Mouse (Mus musculus) intestine, embryonic 16.5 days (tissue): Measurements from ENCODE around the gene Trim7. TPM values are rescaled to one million over a fixed set of nuclear protein-coding genes. Genes with fewer than 3 reads are reported as not detected.

Experiments used
- ATAC-seq: fragments of 200-750 bp; cut with Nextera tagmentation; 2 replicates; pipeline ENCODE4 v1.8.0; 2017; ENCODE audit warnings: moderate TSS enrichment, moderate library complexity
- H3K27ac ChIP-seq: fragments of 300-500 bp; sonication (generic); 2 replicates; pipeline ENCODE4 v1.5.1; 2014; ENCODE audit warnings: mild to moderate bottlenecking, low read length
- H3K27me3 ChIP-seq: fragments of 300-500 bp; sonication (generic); replicated peaks from 2 replicates; pipeline ENCODE4 v1.6.1; 2014; ENCODE audit warnings: low read length, control low read depth, mixed read lengths; ENCODE audit not compliant: control insufficient read depth, insufficient read depth
- H3K36me3 ChIP-seq: fragments of 300-500 bp; sonication (generic); 2 replicates; pipeline ENCODE4 v1.6.1; 2014; ENCODE audit warnings: low read length, control low read depth; ENCODE audit not compliant: control insufficient read depth, insufficient read depth
- H3K4me1 ChIP-seq: fragments of 300-500 bp; sonication (generic); 2 replicates; pipeline ENCODE4 v1.6.1; 2014; ENCODE audit warnings: low read length, control low read depth, mixed read lengths; ENCODE audit not compliant: control insufficient read depth, insufficient read depth
- H3K4me2 ChIP-seq: fragments of 300-500 bp; sonication (generic); 2 replicates; pipeline ENCODE4 v1.6.1; 2014; ENCODE audit warnings: low read depth, low read length, control low read depth
- H3K4me3 ChIP-seq: fragments of 300-500 bp; sonication (generic); 2 replicates; pipeline ENCODE4 v1.5.1; 2014; ENCODE audit warnings: mild to moderate bottlenecking, low read length
- H3K9ac ChIP-seq: fragments of 300-500 bp; sonication (generic); 2 replicates; pipeline ENCODE4 v1.6.1; 2014; ENCODE audit warnings: low read depth, low read length
- H3K9me3 ChIP-seq: fragments of 300-500 bp; sonication (generic); 2 replicates; pipeline ENCODE4 v1.6.1; 2016; ENCODE audit warnings: low read length, control low read depth; ENCODE audit not compliant: control insufficient read depth
- WGBS: fragments of 180-500 bp; shearing (Covaris S2); extraction: QIAGEN DNeasy Blood & Tissue Kit; methylation state at CpG from one replicate; pipeline ENCODE4 v1.1.7; 2014; 5-methylcytosine and 5-hydroxymethylcytosine counted together
- polyA plus RNA-seq: library from polyadenylated mRNA; unstranded; fragments of >200 nt; fragmentation: Nextera tagmentation; extraction: Ambion mirVana; gene quantifications from 2 replicates; pipeline ENCODE4 v1.2.1, GENCODE M21; 2015

The Trim7 gene
- polyA plus RNA-seq, 1 experiment from 2014 or later: 1.2 TPM

DNA sequence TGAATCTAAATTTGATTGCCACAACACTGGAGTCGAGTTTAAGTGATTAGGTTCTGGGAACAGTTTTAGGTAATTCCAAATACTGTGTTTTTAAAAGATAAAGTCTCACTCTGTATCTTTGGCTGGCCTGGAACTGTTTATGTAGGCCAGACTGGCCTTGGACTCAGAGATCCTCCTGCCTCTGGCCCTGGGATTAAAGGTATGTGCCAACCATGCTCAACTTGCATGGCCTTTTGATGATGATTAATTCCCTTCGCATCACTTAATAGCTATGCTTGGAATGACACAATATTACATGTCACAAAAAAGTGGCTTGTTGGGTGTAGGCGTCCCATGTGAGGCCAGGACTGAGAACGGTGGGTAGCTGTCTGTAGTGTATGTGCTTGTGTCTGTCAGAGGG is 26.2 kb downstream of the Trim7 start:
- Histone ChIP-seq H3K4me3 (no peak overlapping the region), H3K36me3 (no peaks in the 10 kb centered on the region), H3K9me3 (no peaks in the 10 kb centered on the region), H3K27ac (no peak overlapping the region), H3K9ac (no peak overlapping the region), H3K4me2 (no peak overlapping the region), H3K27me3 (no peaks in the 10 kb centered on the region; the same call in 1 of the 2 replicates), H3K4me1 (peaks cover 15% of the 10 kb centered on the region)
- no peak for ATAC-seq
- WGBS: 71% methylated on average over 4 of the region's 4 CpGs

DNA sequence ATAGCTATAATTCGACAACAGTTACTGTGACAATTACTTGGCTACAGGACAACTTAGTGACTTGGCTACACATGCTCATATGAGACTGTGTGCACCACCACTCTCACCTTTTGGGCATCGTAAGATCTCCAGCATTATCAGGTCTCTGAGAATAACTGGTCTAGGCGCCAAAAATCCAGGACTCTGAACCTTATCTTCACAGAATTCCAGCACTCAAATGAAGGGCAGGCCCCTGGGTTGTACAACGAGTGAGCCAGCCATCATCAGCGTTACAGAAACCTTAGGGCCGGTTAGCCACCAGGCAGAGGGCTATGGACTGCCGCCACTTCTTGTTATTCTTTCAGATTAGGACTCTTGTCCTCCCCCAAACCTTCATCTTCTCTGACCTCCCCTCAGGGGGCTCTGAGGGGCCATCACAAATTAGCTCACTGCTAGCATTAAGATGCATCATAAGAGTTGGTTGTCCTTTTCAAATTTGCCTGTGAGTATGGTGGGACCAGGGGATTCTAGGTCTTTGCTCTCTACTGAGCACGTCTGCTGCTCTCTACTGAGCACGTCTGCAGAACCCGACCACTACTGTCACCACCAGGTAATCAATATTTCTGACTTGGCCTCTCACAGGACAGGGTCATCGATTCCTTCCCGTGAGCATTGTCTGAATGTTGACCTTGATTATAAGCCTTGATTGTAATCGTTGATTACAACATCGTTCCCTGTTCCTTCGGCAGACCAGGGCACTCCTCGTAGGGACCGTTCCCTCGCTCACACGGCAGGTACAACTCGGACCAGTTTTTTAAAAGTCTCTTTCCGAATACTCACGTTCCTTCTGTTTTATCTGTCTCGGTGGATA is 26.9 kb downstream of the Trim7 start:
- no peaks in the 10 kb centered on the region for H3K9me3 ChIP-seq
- H3K4me2 ChIP-seq: peak overlapping the region; percentile 83
- peak overlapping the region; percentile 72 for H3K4me3 ChIP-seq
- WGBS: 9% methylated on average over 23 of the region's 23 CpGs
- peak overlapping the region; percentile 43; the same call in 1 of the 2 replicates for H3K27ac ChIP-seq
- H3K36me3 ChIP-seq: no peaks in the 10 kb centered on the region
- ATAC-seq: peak; percentile 27
- peaks cover 15% of the 10 kb centered on the region for H3K4me1 ChIP-seq
- no peaks in the 10 kb centered on the region; the same call in 1 of the 2 replicates for H3K27me3 ChIP-seq
- peak overlapping the region; percentile 61 for H3K9ac ChIP-seq

DNA sequence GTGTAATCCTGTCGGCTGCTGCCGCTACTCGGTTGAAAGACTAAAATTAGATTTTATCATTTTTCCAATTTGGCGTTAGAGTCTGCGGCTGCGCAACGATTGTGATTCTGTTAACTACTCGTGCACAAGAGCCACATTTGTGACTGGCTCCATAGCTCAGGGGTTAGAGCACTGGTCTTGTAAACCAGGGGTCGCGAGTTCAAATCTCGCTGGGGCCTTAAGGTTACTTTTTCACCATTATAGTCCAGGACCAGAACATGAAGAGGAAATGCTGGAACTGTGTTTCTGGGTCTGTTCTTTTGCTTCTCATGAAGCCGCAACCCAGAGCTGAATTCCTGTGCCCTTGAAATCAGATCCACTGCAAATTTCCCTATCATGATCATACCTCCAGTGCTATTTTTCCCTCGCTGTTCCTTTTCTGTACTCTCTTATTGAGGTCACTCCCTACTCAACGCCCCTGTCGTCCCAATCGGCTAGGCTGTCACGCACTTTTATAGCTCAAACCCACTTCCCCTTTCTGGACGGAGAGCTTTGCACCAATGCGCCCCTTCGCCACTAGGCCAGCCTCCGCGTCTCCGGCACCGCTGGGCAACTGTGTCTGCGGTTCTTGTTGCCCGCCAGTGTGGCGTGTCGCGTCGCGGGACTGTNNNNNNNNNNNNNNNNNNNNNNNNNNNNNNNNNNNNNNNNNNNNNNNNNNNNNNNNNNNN is 27.7 kb downstream of the Trim7 start:
- Histone ChIP-seq H3K9ac (peak overlapping the region; percentile 67), H3K4me3 (peak overlapping the region; percentile 72), H3K36me3 (no peaks in the 10 kb centered on the region), H3K4me1 (peaks cover 15% of the 10 kb centered on the region), H3K27ac (peak overlapping the region; percentile 60; the same call in 1 of the 2 replicates), H3K9me3 (no peaks in the 10 kb centered on the region), H3K4me2 (peak overlapping the region; percentile 83), H3K27me3 (no peaks in the 10 kb centered on the region; the same call in 1 of the 2 replicates)
- WGBS: under 1% methylated on average over 31 of the region's 31 CpGs
- ATAC-seq: peak; percentile 65

DNA sequence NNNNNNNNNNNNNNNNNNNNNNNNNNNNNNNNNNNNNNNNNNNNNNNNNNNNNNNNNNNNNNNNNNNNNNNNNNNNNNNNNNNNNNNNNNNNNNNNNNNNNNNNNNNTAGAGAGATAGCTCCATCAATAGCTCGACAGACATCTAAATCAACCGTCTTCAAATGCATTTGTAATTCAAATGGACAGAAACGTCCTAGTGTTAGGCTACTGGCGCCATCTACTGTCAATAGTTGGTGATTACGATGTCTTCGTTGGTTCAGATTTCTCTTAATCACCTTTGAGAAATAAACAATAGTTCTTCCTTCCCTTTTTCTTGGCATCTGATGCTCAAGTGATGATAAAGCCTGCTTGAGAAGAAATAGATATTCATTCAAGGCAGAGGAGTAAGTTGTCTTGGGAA is 33.1 kb downstream of the Trim7 start:
- H3K27ac ChIP-seq: no peak overlapping the region
- H3K27me3 ChIP-seq: no peaks in the 10 kb centered on the region
- no peaks in the 10 kb centered on the region for H3K9me3 ChIP-seq
- peaks cover 9% of the 10 kb centered on the region for H3K4me1 ChIP-seq
- no peak overlapping the region for H3K9ac ChIP-seq
- H3K4me3 ChIP-seq: no peak overlapping the region
- 2% methylated on average over 6 of the region's 6 CpGs for WGBS
- H3K4me2 ChIP-seq: peak overlapping the region; percentile 53
- H3K36me3 ChIP-seq: no peaks in the 10 kb centered on the region
- no peak for ATAC-seq

DNA sequence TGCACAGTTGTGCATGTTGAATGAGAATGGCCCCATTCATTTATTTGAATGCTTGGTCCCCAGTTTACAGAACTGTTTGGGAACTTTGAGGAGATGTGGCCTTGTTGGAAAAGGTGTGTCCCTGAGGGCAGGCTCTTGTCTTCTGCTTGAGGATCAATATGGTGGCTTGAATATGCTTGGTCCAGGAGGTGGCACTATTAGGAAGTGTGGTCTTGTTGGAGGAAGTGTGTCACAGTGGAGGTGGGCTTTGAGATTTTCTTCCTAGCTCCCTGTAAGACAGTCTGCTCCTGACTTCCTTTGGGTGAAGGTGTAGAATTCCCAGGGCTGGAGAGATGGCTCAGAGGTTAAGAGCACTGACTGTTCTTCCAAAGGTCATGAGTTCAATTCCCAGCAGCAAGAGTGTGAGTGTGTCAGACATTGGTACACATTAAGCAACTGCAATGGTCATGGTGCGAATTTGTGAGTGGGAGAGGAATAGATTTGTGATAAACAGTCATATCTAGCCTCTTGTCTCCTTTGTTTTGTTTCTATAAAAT is 36.9 kb downstream of the Trim7 start:
- Histone ChIP-seq H3K9me3 (no peaks in the 10 kb centered on the region), H3K27me3 (no peaks in the 10 kb centered on the region), H3K4me3 (no peak overlapping the region), H3K36me3 (peaks cover 8% of the 10 kb centered on the region), H3K9ac (no peak overlapping the region), H3K4me1 (no peaks in the 10 kb centered on the region), H3K4me2 (no peak overlapping the region), H3K27ac (no peak overlapping the region)
- ATAC-seq: no peak
- 70% methylated on average over 1 of the region's 1 CpGs for WGBS

DNA sequence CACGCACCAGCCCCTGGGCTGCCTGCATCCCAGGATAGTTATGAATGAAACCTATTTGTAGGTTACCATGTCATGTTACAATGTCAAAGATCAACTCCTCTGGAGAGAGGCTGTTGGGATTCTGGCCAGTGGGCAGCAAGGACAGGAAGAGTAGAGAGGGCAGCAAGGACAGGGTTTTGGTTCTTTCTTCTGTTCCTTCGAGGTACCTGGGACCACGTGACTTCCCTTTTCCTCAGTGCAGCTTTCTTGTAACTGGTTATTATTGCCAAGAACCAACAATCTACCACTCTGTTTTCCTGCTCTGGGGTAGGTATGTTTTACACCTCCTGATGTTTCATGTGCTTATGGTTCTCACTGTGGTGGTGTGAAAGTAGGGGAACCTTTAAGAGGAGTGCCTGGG is 37.9 kb downstream of the Trim7 start:
- H3K4me2 ChIP-seq: no peak overlapping the region
- H3K9ac ChIP-seq: no peak overlapping the region
- H3K4me3 ChIP-seq: no peak overlapping the region
- no peak for ATAC-seq
- no peaks in the 10 kb centered on the region for H3K27me3 ChIP-seq
- 86% methylated on average over 3 of the region's 3 CpGs for WGBS
- peaks cover 8% of the 10 kb centered on the region for H3K36me3 ChIP-seq
- no peak overlapping the region for H3K27ac ChIP-seq
- H3K4me1 ChIP-seq: no peaks in the 10 kb centered on the region
- no peaks in the 10 kb centered on the region for H3K9me3 ChIP-seq

DNA sequence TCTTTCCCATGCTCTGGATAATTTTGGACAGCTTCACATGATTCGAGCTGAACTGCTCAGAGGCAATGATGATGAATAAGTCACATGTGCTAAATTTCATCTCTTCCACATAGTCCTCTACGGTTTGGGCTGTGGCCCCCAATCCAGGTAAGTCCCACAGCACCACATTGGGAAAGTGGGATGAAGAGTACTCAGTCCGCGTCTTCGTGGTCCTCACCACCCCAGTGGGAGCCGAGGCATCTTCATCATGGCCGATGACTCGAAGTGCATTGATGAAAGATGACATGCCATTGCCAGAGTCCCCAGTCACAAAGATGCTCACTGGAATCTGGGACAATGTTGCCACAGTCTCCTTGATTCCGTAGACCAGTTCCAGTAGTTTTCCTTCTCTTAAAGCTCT is 40.5 kb downstream of the Trim7 start:
- H3K27ac ChIP-seq: no peak overlapping the region
- H3K27me3 ChIP-seq: no peaks in the 10 kb centered on the region
- WGBS: 97% methylated on average over 9 of the region's 9 CpGs
- H3K4me2 ChIP-seq: no peak overlapping the region
- H3K36me3 ChIP-seq: peaks cover 8% of the 10 kb centered on the region
- H3K4me3 ChIP-seq: no peak overlapping the region
- no peaks in the 10 kb centered on the region for H3K9me3 ChIP-seq
- ATAC-seq: no peak
- peaks cover 12% of the 10 kb centered on the region for H3K4me1 ChIP-seq
- no peak overlapping the region for H3K9ac ChIP-seq

DNA sequence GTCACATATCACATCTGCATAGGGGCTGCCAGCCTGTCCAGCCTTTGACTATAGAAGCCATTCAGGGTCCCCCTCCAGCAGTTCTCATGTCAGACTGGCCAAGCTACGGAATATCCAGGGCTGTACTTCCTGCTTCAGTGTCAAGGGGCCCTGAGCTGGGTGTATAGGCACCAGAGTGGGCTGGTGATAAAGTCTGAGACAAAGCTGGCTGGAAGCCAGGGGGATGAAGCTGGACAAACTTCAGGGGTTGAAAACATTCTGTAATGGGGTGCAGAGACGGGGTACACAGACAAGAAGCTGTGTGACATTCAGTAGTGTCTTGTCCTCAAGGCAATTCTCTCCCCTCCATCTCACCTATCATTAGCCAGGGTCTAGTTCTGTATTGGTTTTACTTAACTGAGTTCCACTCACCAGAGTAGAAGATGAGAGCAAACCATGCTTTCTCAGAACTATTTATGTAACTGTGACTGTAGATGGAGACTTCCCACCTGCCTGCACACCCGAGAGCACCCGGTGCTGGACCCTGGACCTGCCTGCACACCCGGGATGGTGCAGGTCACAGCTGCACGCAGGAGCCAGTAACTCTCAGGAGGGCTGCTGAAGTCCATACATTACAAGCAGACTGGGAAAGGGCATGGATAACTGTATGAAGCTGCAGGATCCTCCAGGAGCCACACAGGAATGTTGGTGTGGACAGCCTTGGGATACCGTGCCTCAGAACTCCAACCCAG is 43.6 kb downstream of the Trim7 start:
- H3K27ac ChIP-seq: peak overlapping the region; percentile 76
- WGBS: 31% methylated on average over 7 of the region's 7 CpGs
- peak overlapping the region; percentile 79 for H3K4me2 ChIP-seq
- H3K27me3 ChIP-seq: no peaks in the 10 kb centered on the region
- peak; percentile 51 for ATAC-seq
- peaks cover 19% of the 10 kb centered on the region for H3K4me1 ChIP-seq
- peak overlapping the region; percentile 55 for H3K9ac ChIP-seq
- H3K4me3 ChIP-seq: peak overlapping the region; percentile 47
- H3K36me3 ChIP-seq: peaks cover 8% of the 10 kb centered on the region
- H3K9me3 ChIP-seq: no peaks in the 10 kb centered on the region

DNA sequence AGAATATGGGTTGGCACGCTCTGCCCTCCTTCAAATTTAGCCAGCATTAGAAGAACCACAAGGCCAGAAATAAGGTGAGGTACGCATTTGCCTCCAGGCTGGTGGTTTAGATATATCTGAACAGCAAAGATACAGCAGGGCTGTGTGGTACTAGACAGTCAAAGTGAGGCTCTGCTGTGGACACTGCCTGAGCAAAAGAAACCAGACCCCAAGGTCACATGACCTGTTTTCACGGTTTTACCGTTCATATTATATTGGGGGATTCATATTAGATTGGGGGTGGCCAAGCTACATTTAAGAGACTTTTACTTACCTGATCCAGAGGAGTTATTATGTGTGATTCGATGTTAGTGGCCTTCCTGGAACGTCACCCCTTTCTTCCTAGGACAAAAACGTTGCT is 44.8 kb downstream of the Trim7 start:
- Histone ChIP-seq H3K27me3 (no peaks in the 10 kb centered on the region), H3K4me3 (peak overlapping the region; percentile 47), H3K4me2 (peak overlapping the region; percentile 79), H3K36me3 (peaks cover 8% of the 10 kb centered on the region), H3K9ac (peak overlapping the region; percentile 70), H3K4me1 (peaks cover 19% of the 10 kb centered on the region), H3K9me3 (no peaks in the 10 kb centered on the region), H3K27ac (peak overlapping the region; percentile 88)
- 23% methylated on average over 7 of the region's 7 CpGs for WGBS
- ATAC-seq: no peak
